Mouse (Mus musculus) kidney, adult 9 months (tissue): Measurements from ENCODE around the gene Cdc42ep5.
A peak's percentile ranks its signal among the peaks of the same experiment; 100 is the strongest.
"Not testable (repeated sequence)": the region's sequence is repeated elsewhere in the genome, so short reads cannot be mapped to it uniquely, and the experiment has no call there.

Source experiments
- DNase-seq: peaks from one replicate; pipeline ENCODE4 v3.0.0; 2022

Gene Cdc42ep5

GRCm38 (mm10) chr7:4164090-4164910, at the start of gene Cdc42ep5:
Gene Cdc42ep5, minus strand, starts transcription at chr7:4164860.
- peak; percentile 66 for DNase-seq

GRCm38 (mm10) chr7:4213436-4213835, 48.8 kb upstream of the Cdc42ep5 start:
- not testable (repeated sequence) for DNase-seq

GRCm38 (mm10) chr7:4208626-4209025, 44.0 kb upstream of the Cdc42ep5 start:
- no peak for DNase-seq

- DNase-seq, result no peak
These were observed 42.5 kb upstream of the Cdc42ep5 start for GRCm38 (mm10) chr7:4207126-4207525.

- peak; percentile 63 for DNase-seq
These were observed 13.8 kb upstream of the Cdc42ep5 start for GRCm38 (mm10) chr7:4178438-4178837.

- no peak for DNase-seq
These were observed 5.7 kb upstream of the Cdc42ep5 start for GRCm38 (mm10) chr7:4170193-4170938.

GRCm38 (mm10) chr7:4167098-4167497, 2.4 kb upstream of the Cdc42ep5 start:
- no peak for DNase-seq

- peak; percentile 68 for DNase-seq
These were observed 626 bp upstream of the Cdc42ep5 start for GRCm38 (mm10) chr7:4165286-4165685.

GRCm38 (mm10) chr7:4163571-4164072, 1.0 kb downstream of the Cdc42ep5 start:
- DNase-seq, result no peak

GRCm38 (mm10) chr7:4161596-4161995, 3.1 kb downstream of the Cdc42ep5 start:
- not testable (repeated sequence) for DNase-seq

GRCm38 (mm10) chr7:4154976-4155375, 9.7 kb downstream of the Cdc42ep5 start:
- DNase-seq, result no peak

GRCm38 (mm10) chr7:4154356-4154755, 10.3 kb downstream of the Cdc42ep5 start:
- no peak for DNase-seq

- DNase-seq, result no peak
These were observed 13.4 kb downstream of the Cdc42ep5 start for GRCm38 (mm10) chr7:4151241-4151640.

- peak; percentile 93 for DNase-seq
These were observed 13.8 kb downstream of the Cdc42ep5 start for GRCm38 (mm10) chr7:4150811-4151221.

GRCm38 (mm10) chr7:4150059-4150541, 14.6 kb downstream of the Cdc42ep5 start, which contains the start of gene Leng9:
Gene Leng9, minus strand, starts transcription at chr7:4150374.
- DNase-seq, result peak; percentile 66

GRCm38 (mm10) chr7:4149209-4150054, 15.2 kb downstream of the Cdc42ep5 start:
- peak; percentile 85 for DNase-seq

GRCm38 (mm10) chr7:4148341-4149208, 16.1 kb downstream of the Cdc42ep5 start:
- no peak for DNase-seq

GRCm38 (mm10) chr7:4147836-4148235, 16.8 kb downstream of the Cdc42ep5 start:
- DNase-seq, result no peak

- no peak for DNase-seq
These were observed 17.3 kb downstream of the Cdc42ep5 start for GRCm38 (mm10) chr7:4147371-4147770.

- no peak for DNase-seq
These were observed 18.1 kb downstream of the Cdc42ep5 start for GRCm38 (mm10) chr7:4146241-4147180.
